Mouse (Mus musculus) neural tube, embryonic 12.5 days (tissue): ENCODE results near the gene Suco. TPM values are rescaled to one million over a fixed set of nuclear protein-coding genes. Genes with fewer than 3 reads are reported as not detected.

Source experiments
- ATAC-seq: fragments of 200-750 bp; cut with Nextera tagmentation; 2 replicates; pipeline ENCODE4 v1.8.0; 2017; ENCODE audit warnings: low read depth, mild to moderate bottlenecking, moderate TSS enrichment, moderate library complexity; ENCODE audit not compliant: low FRiP score
- H3K27ac ChIP-seq: fragments of 300-500 bp; sonication (generic); 2 replicates; pipeline ENCODE4 v1.5.1; 2016
- H3K27me3 ChIP-seq: fragments of 300-500 bp; sonication (generic); replicated peaks from 2 replicates; pipeline ENCODE4 v1.6.1; 2016; ENCODE audit warnings: mild to moderate bottlenecking
- H3K36me3 ChIP-seq: fragments of 300-500 bp; sonication (generic); 2 replicates; pipeline ENCODE4 v1.6.1; 2016; ENCODE audit warnings: mild to moderate bottlenecking
- H3K4me1 ChIP-seq: fragments of 300-500 bp; sonication (generic); 2 replicates; pipeline ENCODE4 v1.6.1; 2016
- H3K4me2 ChIP-seq: fragments of 300-500 bp; sonication (generic); replicated peaks from 2 replicates; pipeline ENCODE4 v1.6.1; 2016; ENCODE audit warnings: mild to moderate bottlenecking
- H3K4me3 ChIP-seq: fragments of 300-500 bp; sonication (generic); 2 replicates; pipeline ENCODE4 v1.5.1; 2016
- H3K9ac ChIP-seq: fragments of 300-500 bp; sonication (generic); 2 replicates; pipeline ENCODE4 v1.6.1; 2016; ENCODE audit warnings: mild to moderate bottlenecking
- H3K9me3 ChIP-seq: fragments of 300-500 bp; sonication (generic); 2 replicates; pipeline ENCODE4 v1.6.1; 2016; ENCODE audit warnings: mild to moderate bottlenecking
- WGBS: fragments of 180-500 bp; shearing (Covaris S2); methylation state at CpG from one replicate; pipeline ENCODE4 v1.1.7; 2016; 5-methylcytosine and 5-hydroxymethylcytosine counted together
- polyA plus RNA-seq: library from polyadenylated mRNA; unstranded; fragments of >200 nt; fragmentation: Nextera tagmentation; extraction: Ambion mirVana; gene quantifications from 2 replicates; pipeline ENCODE4 v1.2.1, GENCODE M21; 2016

The Suco gene
- polyA plus RNA-seq, 1 experiment from 2014 or later = 39.6 TPM

- no peaks in the 10 kb centered on the region for H3K4me1 ChIP-seq
- no peaks in the 10 kb centered on the region for H3K27me3 ChIP-seq
- no peaks in the 10 kb centered on the region for H3K36me3 ChIP-seq
- H3K27ac ChIP-seq = no peak overlapping the region
- no peak for ATAC-seq
- no peak overlapping the region for H3K9ac ChIP-seq
- no peak overlapping the region for H3K4me2 ChIP-seq
- WGBS = 76% methylated on average over 8 of the region's 8 CpGs
- H3K9me3 ChIP-seq = no peaks in the 10 kb centered on the region
- H3K4me3 ChIP-seq = no peak overlapping the region
Measured at GRCm38 (mm10) chr1:161909074-161909473, 32.6 kb upstream of the Suco start.

- ATAC-seq = no peak
- Histone ChIP-seq H3K36me3 (no peaks in the 10 kb centered on the region), H3K9me3 (no peaks in the 10 kb centered on the region), H3K4me3 (no peak overlapping the region), H3K27me3 (no peaks in the 10 kb centered on the region), H3K27ac (no peak overlapping the region), H3K4me1 (no peaks in the 10 kb centered on the region), H3K4me2 (no peak overlapping the region), H3K9ac (no peak overlapping the region)
- WGBS = 50% methylated on average over 2 of the region's 2 CpGs
Measured at GRCm38 (mm10) chr1:161907795-161908457, 31.4 kb upstream of the Suco start.

GRCm38 (mm10) chr1:161907111-161907510 lies 30.6 kb upstream of the Suco start:
- Histone ChIP-seq H3K27me3 (no peaks in the 10 kb centered on the region), H3K36me3 (no peaks in the 10 kb centered on the region), H3K9ac (no peak overlapping the region), H3K27ac (no peak overlapping the region), H3K9me3 (no peaks in the 10 kb centered on the region), H3K4me1 (no peaks in the 10 kb centered on the region), H3K4me3 (no peak overlapping the region), H3K4me2 (no peak overlapping the region)
- ATAC-seq = no peak
- 89% methylated on average over 4 of the region's 4 CpGs for WGBS

- Histone ChIP-seq H3K9ac (no peak overlapping the region), H3K27ac (no peak overlapping the region), H3K27me3 (no peaks in the 10 kb centered on the region), H3K4me3 (no peak overlapping the region), H3K4me1 (no peaks in the 10 kb centered on the region), H3K9me3 (no peaks in the 10 kb centered on the region), H3K36me3 (no peaks in the 10 kb centered on the region), H3K4me2 (no peak overlapping the region)
- 84% methylated on average over 9 of the region's 9 CpGs for WGBS
- no peak for ATAC-seq
Measured at GRCm38 (mm10) chr1:161902692-161903452, 26.4 kb upstream of the Suco start.

- no peaks in the 10 kb centered on the region for H3K4me1 ChIP-seq
- no peak overlapping the region for H3K4me3 ChIP-seq
- H3K36me3 ChIP-seq = no peaks in the 10 kb centered on the region
- no peaks in the 10 kb centered on the region for H3K9me3 ChIP-seq
- no peak for ATAC-seq
- no peak overlapping the region for H3K9ac ChIP-seq
- WGBS = 56% methylated on average over 2 of the region's 2 CpGs
- H3K27ac ChIP-seq = no peak overlapping the region
- no peaks in the 10 kb centered on the region for H3K27me3 ChIP-seq
- H3K4me2 ChIP-seq = no peak overlapping the region
Measured at GRCm38 (mm10) chr1:161900129-161900528, 23.6 kb upstream of the Suco start.

- no peaks in the 10 kb centered on the region for H3K36me3 ChIP-seq
- no peak overlapping the region for H3K4me2 ChIP-seq
- no peaks in the 10 kb centered on the region for H3K9me3 ChIP-seq
- H3K27me3 ChIP-seq = no peaks in the 10 kb centered on the region
- ATAC-seq = no peak
- no peak overlapping the region for H3K27ac ChIP-seq
- H3K4me3 ChIP-seq = no peak overlapping the region
- H3K9ac ChIP-seq = no peak overlapping the region
- WGBS = 86% methylated on average over 8 of the region's 8 CpGs
- H3K4me1 ChIP-seq = no peaks in the 10 kb centered on the region
Measured at GRCm38 (mm10) chr1:161897235-161897634, 20.8 kb upstream of the Suco start.

GRCm38 (mm10) chr1:161896130-161896529 lies 19.6 kb upstream of the Suco start:
- H3K27ac ChIP-seq = no peak overlapping the region
- no peak overlapping the region for H3K4me2 ChIP-seq
- no peaks in the 10 kb centered on the region for H3K9me3 ChIP-seq
- no peak overlapping the region for H3K4me3 ChIP-seq
- H3K36me3 ChIP-seq = no peaks in the 10 kb centered on the region
- 82% methylated on average over 10 of the region's 10 CpGs for WGBS
- H3K4me1 ChIP-seq = no peaks in the 10 kb centered on the region
- H3K9ac ChIP-seq = no peak overlapping the region
- no peak for ATAC-seq
- H3K27me3 ChIP-seq = no peaks in the 10 kb centered on the region

- no peak for ATAC-seq
Measured at GRCm38 (mm10) chr1:161895014-161895413, 18.5 kb upstream of the Suco start.

GRCm38 (mm10) chr1:161894553-161894952 lies 18.1 kb upstream of the Suco start:
- 73% methylated on average over 2 of the region's 2 CpGs for WGBS
- Histone ChIP-seq H3K4me2 (no peak overlapping the region), H3K4me3 (no peak overlapping the region), H3K27me3 (no peaks in the 10 kb centered on the region), H3K36me3 (no peaks in the 10 kb centered on the region), H3K9me3 (no peaks in the 10 kb centered on the region), H3K9ac (no peak overlapping the region), H3K27ac (no peak overlapping the region), H3K4me1 (no peaks in the 10 kb centered on the region)
- no peak for ATAC-seq

More at GRCm38 (mm10) chr1:161895014-161895413, 18.5 kb upstream of the Suco start:
- no peak overlapping the region for H3K27ac ChIP-seq
- H3K4me1 ChIP-seq = no peaks in the 10 kb centered on the region
- no peak overlapping the region for H3K4me3 ChIP-seq
- H3K9me3 ChIP-seq = no peaks in the 10 kb centered on the region
- no peaks in the 10 kb centered on the region for H3K27me3 ChIP-seq
- WGBS = 95% methylated on average over 3 of the region's 3 CpGs
- no peak overlapping the region for H3K9ac ChIP-seq
- H3K36me3 ChIP-seq = no peaks in the 10 kb centered on the region
- no peak overlapping the region for H3K4me2 ChIP-seq

GRCm38 (mm10) chr1:161894126-161894525 lies 17.6 kb upstream of the Suco start:
- Histone ChIP-seq H3K9ac (no peak overlapping the region), H3K9me3 (no peaks in the 10 kb centered on the region), H3K4me3 (no peak overlapping the region), H3K4me1 (no peaks in the 10 kb centered on the region), H3K27ac (no peak overlapping the region), H3K27me3 (no peaks in the 10 kb centered on the region), H3K36me3 (no peaks in the 10 kb centered on the region), H3K4me2 (no peak overlapping the region)
- 82% methylated on average over 2 of the region's 2 CpGs for WGBS
- no peak for ATAC-seq

- 92% methylated on average over 3 of the region's 3 CpGs for WGBS
- Histone ChIP-seq H3K27me3 (no peaks in the 10 kb centered on the region), H3K4me2 (no peak overlapping the region), H3K36me3 (no peaks in the 10 kb centered on the region), H3K27ac (no peak overlapping the region), H3K9me3 (no peaks in the 10 kb centered on the region), H3K4me1 (no peaks in the 10 kb centered on the region), H3K4me3 (no peak overlapping the region), H3K9ac (no peak overlapping the region)
- ATAC-seq = no peak
Measured at GRCm38 (mm10) chr1:161888823-161889222, 12.3 kb upstream of the Suco start.

GRCm38 (mm10) chr1:161887679-161888260 lies 11.3 kb upstream of the Suco start:
- Histone ChIP-seq H3K27ac (no peak overlapping the region), H3K4me2 (no peak overlapping the region), H3K4me3 (no peak overlapping the region), H3K9me3 (no peaks in the 10 kb centered on the region), H3K4me1 (no peaks in the 10 kb centered on the region), H3K27me3 (no peaks in the 10 kb centered on the region), H3K36me3 (no peaks in the 10 kb centered on the region), H3K9ac (no peak overlapping the region)
- 91% methylated on average over 12 of the region's 12 CpGs for WGBS
- ATAC-seq = no peak
